Mouse (Mus musculus): ENCODE measurements around the gene Gm2a. TPM values are rescaled to one million over a fixed set of nuclear protein-coding genes. Genes with fewer than 3 reads are reported as not detected.
A peak's percentile ranks its signal among the peaks of the same experiment; 100 is the strongest.

Gene Gm2a
- polyA plus RNA-seq (2012; fragmentation: generic; extraction: Trizol), result 2.9 TPM
- long read RNA-seq, experiment 1, full-length matches to known transcripts, result 63 of 85 reads
- long read RNA-seq, experiment 1, partial matches to known transcripts, result 0 of 85 reads
- long read RNA-seq, experiment 1, other reads (novel, unspliced or antisense), result 22 of 85 reads
- long read RNA-seq, experiment 2, full-length matches to known transcripts, result 64 of 65 reads
- long read RNA-seq, experiment 2, partial matches to known transcripts, result 0 of 65 reads
- long read RNA-seq, experiment 2, other reads (novel, unspliced or antisense), result 1 of 65 reads

DNA sequence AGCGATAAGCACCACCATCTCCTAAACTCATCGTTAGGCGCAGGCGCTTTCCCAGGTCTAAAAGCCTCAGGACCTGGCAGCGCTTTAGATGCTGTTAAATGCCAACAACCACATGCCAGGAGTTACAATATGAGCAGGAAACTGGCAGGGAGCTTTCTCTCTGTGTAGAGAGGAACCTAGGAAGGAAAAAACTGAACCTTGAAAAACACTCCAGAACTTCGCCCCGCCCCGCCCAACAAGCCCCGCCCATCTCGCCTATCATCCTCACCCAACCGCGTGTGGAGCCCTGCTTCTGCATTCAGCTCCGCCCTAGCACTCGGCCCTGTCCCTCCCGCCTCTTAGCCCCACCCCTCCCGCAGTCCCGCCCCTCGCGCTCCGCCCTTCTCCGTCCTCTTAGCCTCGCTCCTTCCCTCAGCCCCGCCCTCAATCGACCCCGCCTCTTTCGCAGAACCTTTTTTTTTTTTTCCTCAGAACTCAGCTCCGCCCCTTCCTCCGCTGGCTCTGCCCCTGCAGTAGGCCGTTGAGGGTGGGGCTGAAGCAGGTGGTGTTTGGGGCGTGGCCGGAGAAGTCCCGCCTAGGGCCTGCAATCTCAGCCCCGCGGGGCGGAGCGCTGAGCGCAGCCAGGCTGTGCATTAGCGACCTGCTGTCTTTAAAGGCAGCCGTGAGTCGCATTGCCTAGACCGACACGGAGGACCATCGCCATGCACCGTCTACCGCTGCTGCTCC, at the start of gene Gm2a:
Gene Gm2a (plus strand): TSS at position 653 of the 726 bp plus-strand sequence.
- Histone ChIP-seq H3ac (ENCODE audit: control insufficient read depth, insufficient read length, low read depth) (peak within 1 kb of the TSS; percentile 54), H3K79me3 (ENCODE audit: low read depth) (no peaks in the 10 kb centered on the region), H3K27me3 (ENCODE audit: control insufficient read depth, insufficient read depth, insufficient read length) (no peaks in the 10 kb centered on the region), H3K4me3 (ENCODE audit: insufficient read depth, poor library complexity, severe bottlenecking) (no peak within 1 kb of the TSS), H3K36me3 (ENCODE audit: control insufficient read depth, insufficient read depth) (no peaks in the 10 kb centered on the region), H3K79me2 (ENCODE audit: control insufficient read depth, insufficient read depth) (no peaks in the 10 kb centered on the region)
- no peak for TF ChIP-seq CTCF (IDR thresholded peaks at IDR 0.05; ENCODE audit: control insufficient read depth, insufficient read depth, insufficient read length)
- TF ChIP-seq USF1 (IDR thresholded peaks at IDR 0.05; ENCODE audit: low read depth), result no peak
- TF ChIP-seq MYOG (IDR thresholded peaks at IDR 0.05; ENCODE audit: control insufficient read depth, extremely low read depth, insufficient read length), result no peak
- no peak for TF ChIP-seq MYOD1 (IDR thresholded peaks at IDR 0.05; ENCODE audit: control insufficient read depth, insufficient read length, low read depth)
- no peak for TF ChIP-seq MAX (IDR thresholded peaks at IDR 0.05)
- TF ChIP-seq CEBPB (IDR thresholded peaks at IDR 0.05; ENCODE audit: low read depth), result no peak
- no peak for TF ChIP-seq FOSL1 (IDR thresholded peaks at IDR 0.05; ENCODE audit: insufficient read depth, low read length, poor library complexity, severe bottlenecking)

DNA sequence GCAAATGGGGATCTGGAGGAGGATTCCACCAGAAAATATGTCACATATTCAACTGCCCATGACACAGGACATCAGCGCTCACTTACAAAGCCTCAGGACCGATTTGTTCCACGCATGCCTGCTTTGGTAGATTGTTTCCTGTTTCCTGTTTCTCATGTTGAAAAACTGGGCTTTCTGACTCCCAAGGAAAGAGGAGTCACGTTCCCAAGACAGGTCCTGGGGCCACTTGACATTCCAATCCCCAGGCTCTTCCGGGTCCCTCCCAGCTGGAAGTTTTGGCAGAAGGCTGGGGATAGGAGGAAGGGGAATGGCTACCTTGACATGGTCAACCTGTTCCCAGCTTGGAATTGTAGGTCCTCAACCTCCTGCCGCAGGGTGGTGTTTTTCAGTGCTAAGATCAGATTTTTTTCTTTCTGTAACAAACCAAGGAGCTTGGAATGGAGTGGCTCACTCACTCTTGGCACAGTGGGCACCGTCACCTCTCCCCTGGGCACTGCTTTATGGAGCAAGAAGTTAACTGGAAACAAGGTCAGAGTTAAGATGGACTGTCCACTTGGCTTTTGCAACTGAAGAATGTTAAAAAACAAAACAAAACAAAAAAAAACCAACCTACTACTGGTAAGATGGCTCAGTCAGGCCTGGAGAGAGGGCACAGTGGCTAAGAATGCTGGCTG, 46.9 kb upstream of the Gm2a start:
- H3K36me3 ChIP-seq (ENCODE audit: control insufficient read depth, insufficient read depth), result no peaks in the 10 kb centered on the region
- TF ChIP-seq FOSL1 (IDR thresholded peaks at IDR 0.05; ENCODE audit: insufficient read depth, low read length, poor library complexity, severe bottlenecking) (no peak), CEBPB (IDR thresholded peaks at IDR 0.05; ENCODE audit: low read depth) (no peak), MAX (IDR thresholded peaks at IDR 0.05) (no peak), MYOD1 (IDR thresholded peaks at IDR 0.05; ENCODE audit: control insufficient read depth, insufficient read length, low read depth) (no peak), CTCF (IDR thresholded peaks at IDR 0.05; ENCODE audit: control insufficient read depth, insufficient read depth, insufficient read length) (no peak), MYOG (IDR thresholded peaks at IDR 0.05; ENCODE audit: control insufficient read depth, extremely low read depth, insufficient read length) (no peak), USF1 (IDR thresholded peaks at IDR 0.05; ENCODE audit: low read depth) (no peak)
- no peak overlapping the region for H3K4me3 ChIP-seq (ENCODE audit: insufficient read depth, poor library complexity, severe bottlenecking)
- H3K27me3 ChIP-seq (ENCODE audit: control insufficient read depth, insufficient read depth, insufficient read length), result no peaks in the 10 kb centered on the region
- H3K79me2 ChIP-seq (ENCODE audit: control insufficient read depth, insufficient read depth), result no peaks in the 10 kb centered on the region
- H3K79me3 ChIP-seq (ENCODE audit: low read depth), result no peaks in the 10 kb centered on the region
- no peak overlapping the region for H3ac ChIP-seq (ENCODE audit: control insufficient read depth, insufficient read length, low read depth)

GRCm38 (mm10) chr11:55057511-55057910, 40.4 kb upstream of the Gm2a start:
- Histone ChIP-seq H3ac (ENCODE audit: control insufficient read depth, insufficient read length, low read depth) (no peak overlapping the region), H3K79me2 (ENCODE audit: control insufficient read depth, insufficient read depth) (no peaks in the 10 kb centered on the region), H3K36me3 (ENCODE audit: control insufficient read depth, insufficient read depth) (no peaks in the 10 kb centered on the region), H3K79me3 (ENCODE audit: low read depth) (no peaks in the 10 kb centered on the region), H3K4me3 (ENCODE audit: insufficient read depth, poor library complexity, severe bottlenecking) (no peak overlapping the region), H3K27me3 (ENCODE audit: control insufficient read depth, insufficient read depth, insufficient read length) (no peaks in the 10 kb centered on the region)
- TF ChIP-seq MYOG (IDR thresholded peaks at IDR 0.05; ENCODE audit: control insufficient read depth, extremely low read depth, insufficient read length) (no peak), FOSL1 (IDR thresholded peaks at IDR 0.05; ENCODE audit: insufficient read depth, low read length, poor library complexity, severe bottlenecking) (no peak)

GRCm38 (mm10) chr11:55060802-55061201, 37.1 kb upstream of the Gm2a start:
- no peaks in the 10 kb centered on the region for H3K79me3 ChIP-seq (ENCODE audit: low read depth)
- no peaks in the 10 kb centered on the region for H3K79me2 ChIP-seq (ENCODE audit: control insufficient read depth, insufficient read depth)
- H3K4me3 ChIP-seq (ENCODE audit: insufficient read depth, poor library complexity, severe bottlenecking), result no peak overlapping the region
- H3ac ChIP-seq (ENCODE audit: control insufficient read depth, insufficient read length, low read depth), result no peak overlapping the region
- no peaks in the 10 kb centered on the region for H3K36me3 ChIP-seq (ENCODE audit: control insufficient read depth, insufficient read depth)
- TF ChIP-seq FOSL1 (IDR thresholded peaks at IDR 0.05; ENCODE audit: insufficient read depth, low read length, poor library complexity, severe bottlenecking), result no peak
- TF ChIP-seq MYOG (IDR thresholded peaks at IDR 0.05; ENCODE audit: control insufficient read depth, extremely low read depth, insufficient read length), result no peak
- no peak for TF ChIP-seq MYOD1 (IDR thresholded peaks at IDR 0.05; ENCODE audit: control insufficient read depth, insufficient read length, low read depth)
- H3K27me3 ChIP-seq (ENCODE audit: control insufficient read depth, insufficient read depth, insufficient read length), result no peaks in the 10 kb centered on the region

DNA sequence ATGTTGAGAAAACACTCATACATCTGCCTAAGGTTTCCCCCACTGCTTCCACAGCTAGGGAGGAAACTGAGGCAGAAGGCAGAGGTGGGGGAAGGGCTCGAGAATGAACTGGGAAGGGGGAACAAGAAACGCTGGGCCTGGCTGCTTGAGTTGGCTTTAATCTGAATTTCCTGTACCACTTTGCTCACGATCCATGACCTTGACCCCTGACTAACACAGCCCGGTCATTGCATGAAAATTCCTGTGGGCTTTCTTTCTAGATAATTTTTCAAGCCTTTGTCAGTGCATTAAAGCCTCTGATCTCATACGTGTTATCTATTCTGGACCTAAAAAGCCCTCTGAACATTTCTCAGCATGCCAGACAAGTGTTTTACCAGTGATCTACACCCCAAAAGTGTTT, 35.1 kb upstream of the Gm2a start:
- Histone ChIP-seq H3K36me3 (ENCODE audit: control insufficient read depth, insufficient read depth) (no peaks in the 10 kb centered on the region), H3K79me3 (ENCODE audit: low read depth) (no peaks in the 10 kb centered on the region), H3K27me3 (ENCODE audit: control insufficient read depth, insufficient read depth, insufficient read length) (no peaks in the 10 kb centered on the region), H3K79me2 (ENCODE audit: control insufficient read depth, insufficient read depth) (no peaks in the 10 kb centered on the region), H3ac (ENCODE audit: control insufficient read depth, insufficient read length, low read depth) (no peak overlapping the region), H3K4me3 (ENCODE audit: insufficient read depth, poor library complexity, severe bottlenecking) (no peak overlapping the region)
- TF ChIP-seq MYOG (IDR thresholded peaks at IDR 0.05; ENCODE audit: control insufficient read depth, extremely low read depth, insufficient read length), result no peak
- no peak for TF ChIP-seq USF1 (IDR thresholded peaks at IDR 0.05; ENCODE audit: low read depth)
- TF ChIP-seq MAX (IDR thresholded peaks at IDR 0.05), result no peak
- TF ChIP-seq CTCF (IDR thresholded peaks at IDR 0.05; ENCODE audit: control insufficient read depth, insufficient read depth, insufficient read length), result no peak
- no peak for TF ChIP-seq CEBPB (IDR thresholded peaks at IDR 0.05; ENCODE audit: low read depth)
- TF ChIP-seq MYOD1 (IDR thresholded peaks at IDR 0.05; ENCODE audit: control insufficient read depth, insufficient read length, low read depth), result no peak
- TF ChIP-seq FOSL1 (IDR thresholded peaks at IDR 0.05; ENCODE audit: insufficient read depth, low read length, poor library complexity, severe bottlenecking), result no peak

Data from C2C12 (cell line).